Mouse (Mus musculus) right cerebral cortex, postnatal 10 days (tissue): ENCODE results near the gene Trappc6a.

Experiments
- DNase-seq, 2 experiments: peaks; one replicate each; pipeline ENCODE4 v3.0.0; 2021; ENCODE audit warnings: low spot score in 2 of 2

The Trappc6a gene

DNA sequence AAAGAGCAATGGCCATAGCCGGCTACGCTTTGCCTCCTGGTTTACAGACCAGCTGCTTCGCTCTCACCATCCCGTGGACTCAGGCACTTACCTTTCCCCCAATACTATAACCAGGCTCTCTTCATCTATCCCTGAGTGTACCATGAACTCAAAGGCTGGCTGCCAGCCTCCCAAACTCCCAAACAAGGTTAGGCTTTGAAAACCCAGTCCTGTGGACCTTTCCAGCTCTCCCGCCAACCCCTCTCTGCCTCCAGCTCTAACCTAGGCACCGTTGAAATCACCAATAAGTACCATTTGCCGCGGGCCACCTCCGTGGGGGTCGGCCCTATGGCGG lies 53.2 kb downstream of the Trappc6a start:
- no peak for DNase-seq

DNA sequence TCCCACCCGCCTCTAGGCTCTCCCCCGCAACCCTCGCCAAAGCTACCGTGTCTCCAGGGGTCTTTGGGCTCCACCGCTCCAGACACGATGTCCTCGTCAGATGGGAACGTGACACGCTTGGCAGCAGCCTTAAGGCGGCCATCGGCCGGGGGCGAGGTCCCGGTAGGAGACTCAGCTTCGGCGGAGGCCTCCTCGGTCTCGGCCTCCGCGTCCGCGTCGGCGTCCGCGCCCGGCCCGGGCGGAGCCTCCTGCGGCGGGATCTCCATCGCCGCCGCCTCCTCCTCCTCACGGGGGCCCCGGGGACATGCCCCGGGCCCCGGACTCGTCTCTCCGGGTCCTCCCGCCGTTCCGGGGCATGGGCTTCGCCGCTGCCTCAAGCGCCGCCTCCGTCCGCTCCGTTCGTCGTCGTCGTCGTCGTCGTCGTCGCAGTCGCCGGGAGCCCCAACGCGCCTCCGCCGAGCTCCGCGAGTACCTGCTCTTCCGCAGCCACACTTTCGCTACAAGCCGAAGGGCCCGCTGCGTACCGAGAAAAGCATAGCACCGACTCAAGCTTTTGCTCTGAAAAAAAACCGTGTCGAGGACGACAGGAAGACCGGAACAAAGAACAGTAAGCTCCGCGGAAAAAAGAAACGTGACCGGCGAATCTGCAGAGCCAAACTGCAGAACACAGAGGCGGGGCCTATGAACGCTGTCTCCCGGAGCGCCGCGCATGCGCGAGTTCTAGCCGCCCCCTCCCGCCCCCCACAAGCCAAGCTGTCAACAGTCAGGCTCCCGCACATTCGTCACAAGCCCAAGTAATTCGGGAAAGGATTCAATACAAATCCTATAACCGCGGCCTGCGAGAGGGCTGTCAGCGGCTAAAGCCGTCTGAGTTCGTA lies 53.8 kb downstream of the Trappc6a start:
- peak; percentile 92 to 93 for DNase-seq

DNA sequence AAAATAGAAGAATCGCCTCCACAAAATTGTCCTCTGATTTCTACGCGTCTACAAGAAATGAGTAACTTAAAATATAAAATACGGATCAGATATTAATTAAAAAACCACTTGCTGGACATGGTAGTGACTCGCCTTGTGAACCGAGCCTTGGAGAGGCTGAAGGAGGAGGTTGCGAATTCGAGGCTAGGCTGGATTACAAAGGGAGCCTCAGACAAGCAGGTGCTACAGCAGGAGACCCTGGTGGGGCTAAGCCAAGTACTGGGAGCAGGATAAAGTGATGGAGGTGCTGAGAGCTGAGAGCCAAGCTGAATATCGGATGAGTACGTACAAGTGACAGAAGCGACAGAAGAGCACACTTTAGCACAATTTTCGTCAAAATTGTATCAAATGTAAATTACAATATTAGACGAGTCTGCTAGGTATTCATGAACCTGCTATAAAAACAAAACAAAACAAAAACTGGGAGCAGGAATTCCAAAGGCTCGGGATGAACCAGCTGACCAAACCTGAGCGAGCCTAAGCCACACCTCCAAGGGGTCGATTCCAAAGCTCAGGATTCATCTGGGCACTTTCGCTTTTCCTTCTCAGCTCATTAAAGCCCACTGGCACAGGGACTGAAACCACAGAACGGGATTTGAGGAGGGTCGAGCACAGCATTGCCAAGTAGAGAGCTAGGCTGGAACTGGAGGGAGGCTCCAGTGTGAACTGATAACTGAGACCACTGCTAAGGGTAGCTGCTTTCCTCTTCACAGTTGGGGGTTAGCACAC lies 54.6 kb downstream of the Trappc6a start, which contains the start of gene Ppp1r37:
Gene Ppp1r37 (minus strand): TSS at position 434 of the 768 bp plus-strand sequence.
- peak; percentile 56 to 65 for DNase-seq

DNA sequence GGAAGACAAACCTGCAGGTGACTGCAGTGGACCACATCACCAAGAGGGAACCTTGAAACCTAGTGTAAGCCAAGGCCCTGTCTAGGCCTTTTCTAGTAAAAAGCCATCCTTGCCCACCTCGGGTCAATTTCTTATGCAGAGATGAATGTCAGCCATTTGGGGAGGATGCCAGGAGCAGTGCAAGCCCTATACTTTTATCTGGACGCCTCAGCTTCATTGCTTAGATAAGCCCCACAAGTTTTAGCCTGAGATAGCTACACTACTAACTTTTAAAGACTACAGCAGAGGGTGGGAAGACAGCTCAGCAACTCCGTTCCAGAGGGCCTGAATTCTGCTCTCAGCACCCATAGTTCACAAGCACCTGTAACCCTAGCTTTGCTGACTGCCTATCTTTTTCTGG lies 55.7 kb downstream of the Trappc6a start:
- DNase-seq = no peak

DNA sequence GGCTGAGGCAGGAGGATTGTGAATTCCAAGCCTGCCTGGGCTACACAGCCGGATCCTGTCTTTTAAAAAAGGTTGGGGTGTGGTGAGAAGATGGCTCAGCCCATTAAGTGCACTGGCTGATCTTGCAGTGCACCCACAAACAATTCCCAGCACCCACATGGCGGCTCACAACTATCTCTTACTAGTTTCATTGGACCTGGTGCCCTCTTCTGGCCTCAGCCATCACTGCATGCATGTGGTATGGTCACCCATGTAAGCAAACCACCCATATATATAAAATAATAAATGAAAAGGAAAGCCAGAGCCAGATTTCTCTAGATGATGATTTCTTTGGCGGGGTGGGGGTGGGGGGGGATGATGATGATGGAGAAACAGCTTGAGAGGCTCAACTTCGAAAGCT lies 56.3 kb downstream of the Trappc6a start:
- DNase-seq = no peak
